Mouse (Mus musculus): ENCODE data around the gene Angptl4.

DNA sequence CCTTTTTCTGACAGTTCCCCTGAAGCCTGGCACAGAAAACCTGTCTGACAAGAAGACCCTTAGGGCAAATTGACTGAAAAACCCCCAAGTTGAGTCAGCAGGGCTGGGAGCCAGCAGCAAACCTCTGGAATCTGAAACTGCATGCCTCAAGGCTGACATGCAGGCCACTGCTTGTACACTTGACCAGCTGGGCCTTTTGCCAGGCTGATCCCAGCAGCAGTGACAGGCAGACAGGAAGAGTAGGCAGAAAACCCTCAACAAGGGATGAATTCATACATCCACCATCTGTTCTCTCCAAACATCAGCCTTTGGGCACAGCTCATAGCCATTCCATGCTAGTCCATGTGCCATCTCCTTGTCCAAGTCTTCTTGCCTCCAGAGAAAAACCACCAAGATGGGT lies 1.8 kb upstream of the Angptl4 start:
- TF ChIP-seq TAL1 (IDR thresholded peaks at IDR 0.05; ENCODE audit: low read length) (no peak), GATA1 (IDR thresholded peaks at IDR 0.05; ENCODE audit: low read length) (no peak)

All from erythroblast, embryonic 14.5 days (primary cell).